Mouse (Mus musculus) CH12.LX (cell line): ENCODE measurements at regions not wholly inside any gene's neighbourhood (a gene's known extent, or its start where the extent isn't known, plus 50 kb on each side); places are given as distances from the start of the nearest gene placed in this dataset.

Source experiments
- DNase-seq: peaks from one replicate; pipeline ENCODE4 v3.0.0-alpha.2; 2013; ENCODE audit errors: extremely low read depth
- H3K27ac ChIP-seq: 2 replicates; pipeline ENCODE4 v1.5.1; 2012; ENCODE audit warnings: low read depth, mild to moderate bottlenecking, control low read depth, moderate library complexity; ENCODE audit not compliant: insufficient read depth
- H3K27me3 ChIP-seq: replicated peaks from 2 replicates; pipeline ENCODE3; 2012; ENCODE audit warnings: inconsistent platforms
- H3K36me3 ChIP-seq, 2 experiments: replicated peaks in 1 of 2; 2 replicates each; pipeline versions ENCODE3 to v1.6.1; 2012; ENCODE audit warnings: inconsistent platforms in 1 of 2, low read length in 1 of 2, mild to moderate bottlenecking in 1 of 2, mixed read lengths in 1 of 2, moderate library complexity in 1 of 2; ENCODE audit not compliant: control insufficient read depth in 1 of 2, insufficient read depth in 1 of 2
- H3K4me1 ChIP-seq, 2 experiments: 2 replicates each; pipeline ENCODE4 v1.6.1; 2012; ENCODE audit warnings: inconsistent platforms in 1 of 2, moderate library complexity in 1 of 2; ENCODE audit not compliant: insufficient read depth in 2 of 2, control insufficient read depth in 1 of 2
- H3K4me2 ChIP-seq: 2 replicates; pipeline ENCODE4 v1.6.1; 2012; ENCODE audit warnings: low read depth, mild to moderate bottlenecking, control low read depth; ENCODE audit not compliant: poor library complexity, insufficient read depth, severe bottlenecking
- H3K4me3 ChIP-seq, 3 experiments: fragments of 150-350 bp in 1 of 3; sonication (generic) in 1 of 3; replicated peaks in 1 of 3; 2 replicates each; pipeline versions ENCODE3 to v1.5.1; 2011 to 2012; ENCODE audit warnings: low read depth in 2 of 3, low read length in 2 of 3, mild to moderate bottlenecking in 2 of 3, moderate library complexity in 2 of 3, control low read depth in 1 of 3, improper control_type of control experiment in 1 of 3, inconsistent platforms in 1 of 3, mixed read lengths in 1 of 3; ENCODE audit not compliant: poor library complexity in 1 of 3
- H3K79me2 ChIP-seq: replicated peaks from 2 replicates; pipeline ENCODE4 v1.6.1; 2012; ENCODE audit warnings: mild to moderate bottlenecking, moderate library complexity; ENCODE audit not compliant: control insufficient read depth, poor library complexity, insufficient read depth, severe bottlenecking; ENCODE audit errors: extremely low read depth
- H3K9ac ChIP-seq: 2 replicates; pipeline ENCODE4 v1.6.1; 2012; ENCODE audit warnings: low read depth, mild to moderate bottlenecking, control low read depth, moderate library complexity; ENCODE audit not compliant: insufficient read depth
- H3K9me3 ChIP-seq: replicated peaks from 2 replicates; pipeline ENCODE3; 2012; ENCODE audit warnings: low read length, inconsistent platforms, mixed read lengths
- BHLHE40 ChIP-seq: IDR thresholded peaks from 2 replicates; pipeline ENCODE4 v1.6.1; 2011; ENCODE audit warnings: mild to moderate bottlenecking, low read depth, low read length, improper control_type of control experiment
- CHD1 ChIP-seq: IDR thresholded peaks from 2 replicates; pipeline ENCODE4 v1.6.1; 2012; ENCODE audit warnings: low read depth, low read length, improper control_type of control experiment, inconsistent platforms
- CHD2 ChIP-seq: IDR thresholded peaks from 2 replicates; pipeline ENCODE4 v1.6.1; 2011; ENCODE audit warnings: low read length, improper control_type of control experiment
- E2F4 ChIP-seq: IDR thresholded peaks from 2 replicates; pipeline ENCODE4 v1.6.1; 2011; ENCODE audit warnings: low read depth, low read length, improper control_type of control experiment; ENCODE audit not compliant: insufficient replicate concordance
- GABPA ChIP-seq: IDR thresholded peaks from 2 replicates; pipeline ENCODE4 v1.6.1; 2012; ENCODE audit warnings: low read depth, low read length, improper control_type of control experiment, inconsistent platforms; ENCODE audit not compliant: insufficient replicate concordance
- HCFC1 ChIP-seq: IDR thresholded peaks from 2 replicates; pipeline ENCODE4 v1.6.1; 2012; ENCODE audit warnings: low read depth, mild to moderate bottlenecking, inconsistent platforms, low read length, improper control_type of control experiment
- JUND ChIP-seq: conservative IDR thresholded peaks from 2 replicates; pipeline ENCODE4 v1.6.1; 2011; ENCODE audit warnings: low read depth, low read length, improper control_type of control experiment
- KAT2A ChIP-seq: IDR thresholded peaks from 2 replicates; pipeline ENCODE4 v1.6.1; 2012; ENCODE audit warnings: low read length, improper control_type of control experiment, inconsistent platforms; ENCODE audit not compliant: insufficient replicate concordance
- MAFK ChIP-seq: IDR thresholded peaks from 2 replicates; pipeline ENCODE4 v1.6.1; 2011; ENCODE audit warnings: low read length, improper control_type of control experiment; ENCODE audit not compliant: insufficient replicate concordance
- MAX ChIP-seq: IDR thresholded peaks from 2 replicates; pipeline ENCODE4 v1.6.1; 2011; ENCODE audit warnings: low read length, improper control_type of control experiment
- MEF2A ChIP-seq: IDR thresholded peaks from 2 replicates; pipeline ENCODE4 v1.6.1; 2014; ENCODE audit warnings: low read depth, mild to moderate bottlenecking, inconsistent platforms, low read length, improper control_type of control experiment, borderline replicate concordance
- MXI1 ChIP-seq: IDR thresholded peaks from 2 replicates; pipeline ENCODE4 v1.6.1; 2011; ENCODE audit warnings: mild to moderate bottlenecking, low read depth, low read length, improper control_type of control experiment
- PAX5 ChIP-seq: IDR thresholded peaks from 2 replicates; pipeline ENCODE4 v1.6.1; 2012; ENCODE audit warnings: low read length, inconsistent platforms, mixed read lengths
- POLR2AphosphoS2 ChIP-seq: IDR thresholded peaks from 2 replicates; pipeline ENCODE4 v1.6.1; 2011; ENCODE audit warnings: low read depth, low read length, improper control_type of control experiment
- SIN3A ChIP-seq: IDR thresholded peaks from 2 replicates; pipeline ENCODE4 v1.6.1; 2012; ENCODE audit warnings: low read length, improper control_type of control experiment, inconsistent platforms
- SMC3 ChIP-seq: IDR thresholded peaks from 2 replicates; pipeline ENCODE4 v1.6.1; 2011; ENCODE audit warnings: low read depth, low read length, improper control_type of control experiment
- TCF12 ChIP-seq: IDR thresholded peaks from 2 replicates; pipeline ENCODE4 v1.6.1; 2014; ENCODE audit warnings: low read depth, mild to moderate bottlenecking, inconsistent platforms, low read length, improper control_type of control experiment
- USF1 ChIP-seq: IDR thresholded peaks from 2 replicates; pipeline ENCODE4 v1.6.1; 2014; ENCODE audit warnings: low read depth, mild to moderate bottlenecking, inconsistent platforms, low read length, improper control_type of control experiment
- ZC3H11A ChIP-seq: IDR thresholded peaks from 2 replicates; pipeline ENCODE4 v1.6.1; 2012; ENCODE audit warnings: low read depth, mild to moderate bottlenecking, inconsistent platforms, low read length, improper control_type of control experiment
- ZKSCAN1 ChIP-seq: IDR thresholded peaks from 2 replicates; pipeline ENCODE4 v1.6.1; 2012; ENCODE audit warnings: low read depth, inconsistent platforms, low read length, improper control_type of control experiment, borderline replicate concordance
- ZMIZ1 ChIP-seq: IDR thresholded peaks from 2 replicates; pipeline ENCODE4 v1.6.1; 2012; ENCODE audit warnings: low read depth, mild to moderate bottlenecking, inconsistent platforms, low read length, improper control_type of control experiment
- ZNF384 ChIP-seq: IDR thresholded peaks from 2 replicates; pipeline ENCODE4 v1.6.1; 2012; ENCODE audit warnings: low read depth, low read length, improper control_type of control experiment, inconsistent platforms
- dilution Hi-C: fragments of 300-500 bp; cut with MboI; formaldehyde crosslinking; loops from 2 replicates; pipeline ENCODE4 v1.14.3; 2020; ENCODE audit warnings: low sequenced_read_pairs; ENCODE audit not compliant: extremely low pct_unique_long_range_greater_than_20kb, extremely low pct_ligation_motif_present
- in situ Hi-C: fragments of 300-500 bp; cut with MboI; formaldehyde crosslinking; loops from 3 replicates; pipeline ENCODE4 v1.14.3; 2019; ENCODE audit warnings: low sequenced_read_pairs, low pct_ligation_motif_present, low pct_unique_long_range_greater_than_20kb, mixed read lengths

DNA sequence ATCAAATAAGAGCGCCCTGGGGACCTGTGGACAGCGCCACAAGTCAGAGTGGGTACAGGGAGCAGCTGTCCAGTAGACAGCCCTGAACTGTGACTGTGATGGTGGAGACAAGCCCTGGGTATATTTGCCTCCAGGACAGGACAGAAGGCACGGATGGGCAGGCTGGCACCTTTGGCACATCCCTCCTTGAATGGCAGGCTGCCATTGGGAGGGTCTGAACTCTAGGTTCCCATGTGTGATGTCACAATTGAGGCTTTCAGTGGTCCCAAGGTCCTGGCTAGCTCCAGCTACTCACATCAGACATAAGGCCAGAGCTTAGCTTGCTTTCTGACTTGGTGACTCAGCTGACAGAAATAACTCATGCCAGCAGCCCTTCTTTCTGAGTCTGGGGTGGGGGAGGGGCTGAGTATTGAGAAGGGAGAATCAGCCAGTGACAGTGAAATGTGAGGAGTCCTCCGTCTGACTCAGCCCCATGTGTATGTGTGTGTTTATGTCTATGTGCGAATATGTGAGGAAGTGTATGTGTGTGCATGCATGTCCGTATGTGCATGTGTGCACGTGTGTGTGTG is 91.2 kb upstream of the Tpm1 start (continued):
- TF ChIP-seq POLR2AphosphoS2 (no peak), JUND (no peak), USF1 (no peak), ZC3H11A (no peak), ZNF384 (no peak), MAX (no peak), MXI1 (0 out of 2 replicates have a peak, but pooled peaks have one; percentile 16), E2F4 (no peak)

- H3K27ac ChIP-seq = no peak overlapping the region
- in situ Hi-C loops = loop anchor here (10.0 kb wide), 1 partner anchor 93 kb away; the partner anchor contains the start of gene Tpm1
- DNase-seq = no peak
- TF ChIP-seq ZC3H11A (no peak), KAT2A (no peak)
- TF ChIP-seq, all 38 proteins: peak for 0
- H3K27me3 ChIP-seq = no peaks in the 10 kb centered on the region
- no peaks in the 10 kb centered on the region for H3K9me3 ChIP-seq
- no peak overlapping the region for H3K4me3 ChIP-seq
- H3K4me2 ChIP-seq = no peak overlapping the region
- dilution Hi-C loops = no loop called here
- H3K9ac ChIP-seq = no peak overlapping the region
- H3K79me2 ChIP-seq = no peaks in the 10 kb centered on the region
- peaks cover 7 to 31% of the 10 kb centered on the region in 2 experiments for H3K4me1 ChIP-seq
- H3K36me3 ChIP-seq = no peaks in the 10 kb centered on the region
Measured at GRCm38 (mm10) chr9:67137681-67138080, 88.5 kb upstream of the Tpm1 start.

- no peaks in the 10 kb centered on the region for H3K27me3 ChIP-seq
- no peak overlapping the region for H3K4me2 ChIP-seq
- no peaks in the 10 kb centered on the region for H3K9me3 ChIP-seq
- H3K79me2 ChIP-seq = no peaks in the 10 kb centered on the region
- no peaks in the 10 kb centered on the region for H3K36me3 ChIP-seq
- H3K27ac ChIP-seq = no peak overlapping the region
- H3K4me1 ChIP-seq = peaks cover 7 to 31% of the 10 kb centered on the region in 2 experiments
- no peak for TF ChIP-seq HCFC1
- no peak for TF ChIP-seq ZKSCAN1
- no peak for TF ChIP-seq MXI1
- no peak for TF ChIP-seq MEF2A
- no peak for TF ChIP-seq ZNF384
- TF ChIP-seq JUND = no peak
- TF ChIP-seq SIN3A = no peak
- TF ChIP-seq CHD2 = no peak
- no peak for TF ChIP-seq POLR2AphosphoS2
- TF ChIP-seq BHLHE40 = no peak
- TF ChIP-seq ZMIZ1 = no peak
- no peak for TF ChIP-seq TCF12
- TF ChIP-seq CHD1 = no peak
- TF ChIP-seq GABPA = no peak
- TF ChIP-seq MAFK = no peak
- no peak for TF ChIP-seq SMC3
- no peak for TF ChIP-seq PAX5
- no peak for TF ChIP-seq KAT2A
- dilution Hi-C loops = no loop called here
- in situ Hi-C loops = loop anchor here (10.0 kb wide), 1 partner anchor 92 kb away; the partner anchor contains the start of gene Tpm1
- no peak overlapping the region for H3K9ac ChIP-seq
- no peak for DNase-seq
- H3K4me3 ChIP-seq = no peak overlapping the region
Measured at GRCm38 (mm10) chr9:67137141-67137540, 87.9 kb upstream of the Tpm1 start.
